8 mouse cellular contexts compared by ENCODE assay signal in genomic region chr15:85831954-85832590, GRCm38 (mm10). TPM values are rescaled to one million over a fixed set of nuclear protein-coding genes. Genes with fewer than 3 reads are reported as not detected.
DNase-seq lines count a peak whose midpoint lies in the region; ATAC-seq lines count a peak whose summit lies in the region.

Gene Ttc38 (plus strand): TSS chr15:85832306.

- peak; percentile 78 for DNase-seq in Muller cell, postnatal 12 days (ENCODE audit: inconsistent ontology term)
- peak; percentile 91 for DNase-seq in cerebellum, adult 9-11 months
- DNase-seq in frontal cortex, adult 2 months (ENCODE audit: extremely low spot score in 1 of 2, low spot score in 1 of 2), result peak; percentile 71 to 86
- peak; percentile 81 for DNase-seq in hindbrain, embryonic 10.5 days (ENCODE audit: low spot score)
- peak; percentile 88 for DNase-seq in layer of hippocampus, adult 9-11 months
- peak; percentile 58 for DNase-seq in ovary, postnatal 10 days (ENCODE audit: low spot score)
- peak; percentile 75 for DNase-seq in thymus, postnatal 0 days (ENCODE audit: low spot score)

- H3K4me1 ChIP-seq in hindbrain, embryonic 10.5 days (replicated peaks), result peaks cover 17% of the 10 kb centered on the region
- H3K4me1 ChIP-seq in lung, embryonic 16.5 days (replicated peaks; ENCODE audit: control insufficient read depth, insufficient read depth, low read length), result peaks cover 7% of the 10 kb centered on the region

- H3K4me2 ChIP-seq in lung, embryonic 16.5 days (ENCODE audit: low read depth, low read length), result peak within 1 kb of the TSS; percentile 83

- H3K36me3 ChIP-seq in hindbrain, embryonic 10.5 days, result no peaks in the 10 kb centered on the region
- no peaks in the 10 kb centered on the region for H3K36me3 ChIP-seq in lung, embryonic 16.5 days (ENCODE audit: control insufficient read depth, insufficient read depth, low read length)

- under 1% methylated on average over 27 of the region's 27 CpGs for WGBS in hindbrain, embryonic 10.5 days
- 2% methylated on average over 27 of the region's 27 CpGs for WGBS in lung, embryonic 16.5 days

- H3K27me3 ChIP-seq in hindbrain, embryonic 10.5 days (ENCODE audit: insufficient read depth, poor library complexity, severe bottlenecking), result peaks cover 4% of the 10 kb centered on the region; the same call in 1 of the 2 replicates
- no peaks in the 10 kb centered on the region for H3K27me3 ChIP-seq in lung, embryonic 16.5 days (ENCODE audit: control insufficient read depth, insufficient read depth, low read depth, low read length)

- peak within 1 kb of the TSS; percentile 81 for H3K27ac ChIP-seq in hindbrain, embryonic 10.5 days
- H3K27ac ChIP-seq in lung, embryonic 16.5 days (ENCODE audit: low read length), result no peak within 1 kb of the TSS

- peak within 1 kb of the TSS; percentile 74 for H3K9ac ChIP-seq in lung, embryonic 16.5 days (ENCODE audit: low read length)

- peaks cover 5% of the 10 kb centered on the region; the same call in 1 of the 2 replicates for H3K9me3 ChIP-seq in hindbrain, embryonic 10.5 days
- H3K9me3 ChIP-seq in lung, embryonic 16.5 days (ENCODE audit: control insufficient read depth, low read length), result no peaks in the 10 kb centered on the region

- peak within 1 kb of the TSS; percentile 64 for H3K4me3 ChIP-seq in hindbrain, embryonic 10.5 days
- peak within 1 kb of the TSS; percentile 68 for H3K4me3 ChIP-seq in lung, embryonic 16.5 days (ENCODE audit: low read length)

- peak; percentile 91 for ATAC-seq in lung, embryonic 16.5 days (ENCODE audit: low read depth)

RNA-seq across cellular contexts. Expression of gene Ttc38, which starts in this region (rescaled TPM):
- 5.2 and 6.2 TPM in 2 replicates for polyA plus RNA-seq in frontal cortex, adult 2 months (2012; rRNA removed)
- polyA plus RNA-seq in hindbrain, embryonic 10.5 days (2016; fragmentation: Nextera tagmentation; extraction: Ambion mirVana), result 2.9 and 3.0 TPM in 2 replicates
- polyA plus RNA-seq in lung, embryonic 16.5 days (2015; fragmentation: Nextera tagmentation; extraction: Ambion mirVana), result 6.4 and 6.8 TPM in 2 replicates
- 8.1 and 10.1 TPM in 2 replicates for polyA plus RNA-seq in thymus, postnatal 0 days (2015; fragmentation: Nextera tagmentation; extraction: Ambion mirVana)
